Mouse (Mus musculus): ENCODE results near the gene Fstl4. TPM values are rescaled to one million over a fixed set of nuclear protein-coding genes. Genes with fewer than 3 reads are reported as not detected.

Fstl4 gene
- polyA plus RNA-seq, 2 experiments = 0.01 TPM; not detected in 1

- Histone ChIP-seq H3K4me2 (ENCODE audit: low read depth) (no peak overlapping the region), H3K27ac (no peak overlapping the region), H3K27me3 (ENCODE audit: control insufficient read depth, insufficient read depth, low read length) (no peaks in the 10 kb centered on the region), H3K9me3 (ENCODE audit: control insufficient read depth, low read length) (no peaks in the 10 kb centered on the region), H3K4me1 (replicated peaks; ENCODE audit: control insufficient read depth in 2 of 2, insufficient read depth in 2 of 2, low read length in 1 of 2) (no peaks in the 10 kb centered on the region), H3K9ac (replicated peaks) (no peak overlapping the region), H3K36me3 (replicated peaks; ENCODE audit: control insufficient read depth, insufficient read depth, low read depth) (no peaks in the 10 kb centered on the region), H3K4me3 (ENCODE audit: insufficient read depth in 1 of 2, low read depth in 2 of 2, low read length in 2 of 2) (no peak overlapping the region)
- TF ChIP-seq CTCF (IDR thresholded peaks at IDR 0.05; ENCODE audit: low read depth) = no peak
- no peak for TF ChIP-seq EP300 (IDR thresholded peaks at IDR 0.05; ENCODE audit: low read depth)
- ATAC-seq (ENCODE audit: insufficient read depth) = no peak
- DNase-seq (ENCODE audit: low read depth in 3 of 3, low spot score in 3 of 3) = no peak
- WGBS (ENCODE audit: insufficient replicate concordance) = 13% methylated on average over 2 of the region's 2 CpGs
Measured at GRCm38 (mm10) chr11:53128661-53129060, 364.2 kb downstream of the Fstl4 start.

- H3K27me3 ChIP-seq (ENCODE audit: control insufficient read depth, insufficient read depth, low read length) = no peaks in the 10 kb centered on the region
Measured at GRCm38 (mm10) chr11:53132406-53133035, 368.1 kb downstream of the Fstl4 start.

GRCm38 (mm10) chr11:53136371-53136770 lies 371.9 kb downstream of the Fstl4 start:
- H3K4me3 ChIP-seq (ENCODE audit: insufficient read depth in 1 of 2, low read depth in 2 of 2, low read length in 2 of 2) = no peak overlapping the region
- DNase-seq (ENCODE audit: low read depth in 3 of 3, low spot score in 3 of 3) = no peak
- no peak for TF ChIP-seq CTCF (IDR thresholded peaks at IDR 0.05; ENCODE audit: low read depth)
- TF ChIP-seq EP300 (IDR thresholded peaks at IDR 0.05; ENCODE audit: low read depth) = no peak
- no peaks in the 10 kb centered on the region for H3K4me1 ChIP-seq (replicated peaks; ENCODE audit: control insufficient read depth in 2 of 2, insufficient read depth in 2 of 2, low read length in 1 of 2)
- no peak overlapping the region for H3K9ac ChIP-seq (replicated peaks)
- no peaks in the 10 kb centered on the region for H3K9me3 ChIP-seq (ENCODE audit: control insufficient read depth, low read length)
- H3K27me3 ChIP-seq (ENCODE audit: control insufficient read depth, insufficient read depth, low read length) = no peaks in the 10 kb centered on the region
- WGBS (ENCODE audit: insufficient replicate concordance) = 73% methylated on average over 11 of the region's 11 CpGs
- no peak for ATAC-seq (ENCODE audit: insufficient read depth)
- no peaks in the 10 kb centered on the region for H3K36me3 ChIP-seq (replicated peaks; ENCODE audit: control insufficient read depth, insufficient read depth, low read depth)
- H3K4me2 ChIP-seq (ENCODE audit: low read depth) = no peak overlapping the region
- no peak overlapping the region for H3K27ac ChIP-seq

More at GRCm38 (mm10) chr11:53132406-53133035, 368.1 kb downstream of the Fstl4 start:
- WGBS (ENCODE audit: insufficient replicate concordance) = 67% methylated on average over 23 of the region's 23 CpGs
- Histone ChIP-seq H3K9me3 (ENCODE audit: control insufficient read depth, low read length) (no peaks in the 10 kb centered on the region), H3K27ac (no peak overlapping the region), H3K36me3 (replicated peaks; ENCODE audit: control insufficient read depth, insufficient read depth, low read depth) (no peaks in the 10 kb centered on the region), H3K4me2 (ENCODE audit: low read depth) (no peak overlapping the region), H3K4me3 (ENCODE audit: insufficient read depth in 1 of 2, low read depth in 2 of 2, low read length in 2 of 2) (no peak overlapping the region), H3K4me1 (replicated peaks; ENCODE audit: control insufficient read depth in 2 of 2, insufficient read depth in 2 of 2, low read length in 1 of 2) (no peaks in the 10 kb centered on the region), H3K9ac (replicated peaks) (no peak overlapping the region)
- no peak for TF ChIP-seq EP300 (IDR thresholded peaks at IDR 0.05; ENCODE audit: low read depth)
- no peak for DNase-seq (ENCODE audit: low read depth in 3 of 3, low spot score in 3 of 3)
- ATAC-seq (ENCODE audit: insufficient read depth) = no peak

GRCm38 (mm10) chr11:53137381-53137780 lies 372.9 kb downstream of the Fstl4 start:
- no peak overlapping the region for H3K9ac ChIP-seq (replicated peaks)
- H3K4me2 ChIP-seq (ENCODE audit: low read depth) = no peak overlapping the region
- no peaks in the 10 kb centered on the region for H3K36me3 ChIP-seq (replicated peaks; ENCODE audit: control insufficient read depth, insufficient read depth, low read depth)
- DNase-seq (ENCODE audit: low read depth in 3 of 3, low spot score in 3 of 3) (no peak), ATAC-seq (ENCODE audit: insufficient read depth) (no peak)
- no peaks in the 10 kb centered on the region for H3K9me3 ChIP-seq (ENCODE audit: control insufficient read depth, low read length)
- WGBS (ENCODE audit: insufficient replicate concordance) = 68% methylated on average over 8 of the region's 8 CpGs
- no peak overlapping the region for H3K4me3 ChIP-seq (ENCODE audit: insufficient read depth in 1 of 2, low read depth in 2 of 2, low read length in 2 of 2)
- H3K4me1 ChIP-seq (replicated peaks; ENCODE audit: control insufficient read depth in 2 of 2, insufficient read depth in 2 of 2, low read length in 1 of 2) = no peaks in the 10 kb centered on the region
- TF ChIP-seq EP300 (IDR thresholded peaks at IDR 0.05; ENCODE audit: low read depth) = no peak
- TF ChIP-seq CTCF (IDR thresholded peaks at IDR 0.05; ENCODE audit: low read depth) = no peak
- no peaks in the 10 kb centered on the region for H3K27me3 ChIP-seq (ENCODE audit: control insufficient read depth, insufficient read depth, low read length)
- H3K27ac ChIP-seq = no peak overlapping the region

GRCm38 (mm10) chr11:53138212-53138611 lies 373.8 kb downstream of the Fstl4 start:
- TF ChIP-seq CTCF (IDR thresholded peaks at IDR 0.05; ENCODE audit: low read depth) (no peak), EP300 (IDR thresholded peaks at IDR 0.05; ENCODE audit: low read depth) (no peak)

More at GRCm38 (mm10) chr11:53138212-53138611, 373.8 kb downstream of the Fstl4 start:
- Histone ChIP-seq H3K36me3 (replicated peaks; ENCODE audit: control insufficient read depth, insufficient read depth, low read depth) (no peaks in the 10 kb centered on the region), H3K9ac (replicated peaks) (no peak overlapping the region), H3K4me1 (replicated peaks; ENCODE audit: control insufficient read depth in 2 of 2, insufficient read depth in 2 of 2, low read length in 1 of 2) (no peaks in the 10 kb centered on the region), H3K4me3 (ENCODE audit: insufficient read depth in 1 of 2, low read depth in 2 of 2, low read length in 2 of 2) (no peak overlapping the region), H3K4me2 (ENCODE audit: low read depth) (no peak overlapping the region), H3K27ac (no peak overlapping the region), H3K9me3 (ENCODE audit: control insufficient read depth, low read length) (no peaks in the 10 kb centered on the region), H3K27me3 (ENCODE audit: control insufficient read depth, insufficient read depth, low read length) (no peaks in the 10 kb centered on the region)
- ATAC-seq (ENCODE audit: insufficient read depth) = no peak
- WGBS (ENCODE audit: insufficient replicate concordance) = 51% methylated on average over 6 of the region's 6 CpGs
- no peak for DNase-seq (ENCODE audit: low read depth in 3 of 3, low spot score in 3 of 3)

All from liver, embryonic 14.5 days (tissue).